Mouse (Mus musculus): ENCODE results near the gene Itga11.
A peak's percentile ranks its signal among the peaks of the same experiment; 100 is the strongest.
"Not testable (repeated sequence)": the region's sequence is repeated elsewhere in the genome, so short reads cannot be mapped to it uniquely, and the experiment has no call there.

Gene Itga11

DNA sequence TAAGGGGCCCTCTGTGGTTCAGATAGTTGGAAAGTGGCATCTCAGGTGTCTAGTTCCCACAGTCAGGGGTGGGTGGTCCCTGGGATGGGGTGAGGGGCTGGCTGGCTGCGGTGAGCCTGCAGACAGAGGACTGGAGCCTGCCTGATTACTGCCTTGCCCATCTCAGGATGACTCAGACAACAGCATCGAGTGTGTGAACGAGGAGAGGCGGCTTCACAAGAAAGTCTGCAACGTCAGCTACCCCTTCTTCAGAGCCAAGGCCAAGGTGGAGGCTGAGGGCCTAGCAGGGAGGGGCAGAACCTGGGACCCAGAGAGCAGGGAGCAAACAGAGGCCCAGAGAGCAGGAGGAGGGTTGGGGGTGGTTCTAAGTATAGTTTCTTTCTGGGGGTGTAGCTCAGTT lies 90.7 kb downstream of the Itga11 start:
- DNase-seq, result no peak

DNA sequence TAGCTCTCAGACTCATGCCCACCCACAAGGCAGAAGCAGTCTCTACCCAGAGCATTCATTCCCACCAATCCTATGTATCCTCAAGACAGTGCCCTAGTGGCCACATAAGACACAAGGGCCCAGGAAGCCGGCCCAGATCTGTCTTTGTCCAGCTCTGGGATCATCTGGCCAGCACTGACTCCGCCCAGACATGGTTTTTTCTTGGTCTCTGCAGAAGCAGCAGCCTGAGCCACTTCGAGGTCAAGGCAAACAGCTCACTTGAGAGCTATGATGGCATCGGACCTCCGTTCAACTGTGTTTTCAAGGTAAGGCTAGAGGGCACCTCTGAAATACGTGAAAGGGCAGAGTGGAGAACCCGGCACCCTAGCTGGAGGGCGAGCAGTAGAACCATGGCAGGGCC lies 95.1 kb downstream of the Itga11 start:
- no peak for DNase-seq

DNA sequence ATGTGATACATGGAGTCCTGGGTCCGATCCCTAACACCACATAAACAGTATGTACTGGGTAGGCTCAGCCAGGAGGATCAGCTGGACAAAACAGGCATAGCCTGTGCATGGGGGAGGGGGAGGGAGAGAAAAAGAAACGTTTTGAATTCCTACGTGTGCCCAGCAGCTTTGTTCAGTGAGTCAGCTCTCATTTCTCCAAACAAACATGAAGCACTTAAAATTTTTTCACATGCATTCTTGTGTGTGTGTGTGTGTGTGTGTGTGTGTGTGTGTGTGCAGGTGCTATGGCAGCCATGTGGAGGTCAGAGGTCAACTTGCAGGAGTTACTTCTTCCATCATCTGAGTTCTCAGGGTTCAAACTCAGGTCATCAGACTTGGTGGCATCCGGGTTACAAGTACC lies 97.8 kb downstream of the Itga11 start:
- no peak for DNase-seq

DNA sequence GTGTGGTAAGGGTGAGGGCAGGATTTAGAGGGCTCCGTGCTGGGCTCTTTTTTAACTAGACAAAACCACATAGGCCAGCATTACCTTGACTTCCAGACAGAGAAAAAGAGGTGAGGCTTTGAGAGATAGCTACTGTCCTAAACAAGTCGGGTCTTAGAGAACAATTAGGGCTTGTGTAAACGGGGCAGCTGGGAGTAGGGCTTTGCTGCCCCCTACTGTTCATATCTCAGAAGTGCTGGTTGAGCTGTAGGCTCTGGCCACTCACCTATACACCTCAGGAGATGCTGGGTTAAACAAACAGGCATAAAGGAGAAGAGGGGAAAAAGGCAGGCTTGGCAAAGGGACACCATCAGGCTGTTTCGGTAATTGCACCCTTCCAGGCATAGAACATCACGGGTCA lies 99.8 kb downstream of the Itga11 start:
- peak; percentile 61 for DNase-seq

DNA sequence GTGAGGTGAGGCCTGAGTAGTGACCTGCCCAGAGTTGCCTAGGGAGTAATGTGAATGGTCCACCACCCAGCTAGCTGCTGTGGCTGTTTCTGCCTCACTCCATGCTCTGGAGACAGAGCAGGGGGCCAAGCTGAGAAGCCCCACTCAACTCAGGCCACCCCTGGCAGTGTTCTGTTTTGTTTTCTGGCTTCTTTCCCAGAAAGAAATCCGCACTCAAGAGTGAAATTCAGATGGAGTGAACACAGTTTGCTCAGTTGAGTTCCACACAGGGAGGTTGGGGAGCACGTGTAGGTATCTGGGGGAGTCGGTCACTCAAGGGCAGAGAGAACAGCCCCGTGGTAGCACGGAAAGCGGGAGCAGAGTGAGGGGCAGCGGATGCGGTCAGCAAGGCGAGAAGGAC lies 101.1 kb downstream of the Itga11 start:
- no peak for DNase-seq

DNA sequence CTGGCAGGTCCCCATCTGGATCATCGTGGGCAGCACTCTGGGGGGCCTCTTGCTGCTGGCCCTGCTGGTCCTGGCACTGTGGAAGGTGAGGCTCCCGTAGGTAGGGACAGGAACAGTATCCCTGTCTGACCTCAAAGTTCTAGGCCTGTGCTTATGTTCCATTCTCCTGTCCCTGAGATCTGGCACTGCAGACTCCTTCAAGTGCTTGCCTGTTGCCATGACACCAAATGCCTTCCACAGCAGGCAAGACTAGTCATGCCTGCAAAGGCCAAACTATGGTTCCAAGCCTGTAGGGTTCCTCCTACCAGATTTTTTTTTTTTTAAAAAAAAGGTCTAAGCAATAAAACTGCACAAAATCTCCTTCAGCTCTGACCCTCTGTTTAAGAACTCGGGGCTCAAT lies 104.3 kb downstream of the Itga11 start:
- DNase-seq, result no peak

DNA sequence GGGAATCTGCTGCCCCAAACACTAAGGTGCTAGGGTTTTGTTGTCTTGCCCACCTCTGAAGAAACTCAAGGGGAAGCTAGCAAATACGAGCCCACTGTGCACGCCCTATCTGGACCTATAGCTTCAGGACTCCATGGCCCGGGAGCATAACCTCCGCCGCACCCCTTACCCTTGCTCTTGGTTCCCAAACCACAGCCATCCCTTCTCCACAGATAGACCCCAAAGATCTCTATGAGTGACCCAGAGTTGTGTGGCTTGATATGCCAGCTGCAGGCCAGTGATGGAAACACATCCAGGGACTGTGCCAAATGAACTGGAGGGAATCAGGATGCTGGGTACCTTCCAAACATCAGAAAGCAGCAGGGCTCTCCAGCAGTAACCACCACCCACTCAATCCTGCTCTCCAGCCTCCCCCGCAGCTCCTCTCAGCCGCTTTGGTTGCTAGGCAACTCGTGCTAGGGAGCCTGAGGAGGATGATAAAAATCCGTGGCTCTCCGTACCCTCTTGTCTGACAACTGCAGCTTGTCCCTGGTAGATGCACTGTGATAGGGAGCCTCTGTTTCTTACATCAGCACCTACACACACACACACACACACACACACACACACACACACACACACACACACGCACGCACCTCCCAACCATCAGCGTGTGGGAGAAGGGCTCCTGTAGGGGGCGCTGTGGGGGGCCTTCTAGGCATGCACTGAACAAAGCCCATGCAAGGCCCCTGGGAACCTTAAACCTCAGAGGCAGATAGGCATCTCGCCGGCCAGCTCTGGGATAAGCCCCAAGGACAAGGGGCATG lies 105.6 kb downstream of the Itga11 start:
- DNase-seq, result no peak

DNA sequence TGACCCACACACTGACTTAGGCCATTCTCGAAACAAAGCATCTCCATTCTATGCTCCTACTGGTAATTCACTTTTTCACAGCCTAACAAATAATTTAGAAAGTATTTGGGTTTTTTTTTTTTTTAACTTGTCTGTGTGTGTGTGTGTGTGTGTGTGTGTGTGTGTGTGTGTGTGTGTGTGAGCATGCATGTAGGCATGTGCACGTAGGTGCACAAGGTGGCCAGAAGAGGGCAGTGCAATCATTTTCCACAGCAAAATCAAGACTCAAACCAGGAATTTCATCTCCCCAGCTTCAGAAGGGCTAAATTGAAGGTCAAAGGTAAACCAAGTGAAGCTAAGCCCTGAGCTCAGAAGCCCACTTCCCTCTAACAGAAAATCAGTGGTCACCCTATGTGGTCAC lies 106.6 kb downstream of the Itga11 start:
- DNase-seq, result no peak

DNA sequence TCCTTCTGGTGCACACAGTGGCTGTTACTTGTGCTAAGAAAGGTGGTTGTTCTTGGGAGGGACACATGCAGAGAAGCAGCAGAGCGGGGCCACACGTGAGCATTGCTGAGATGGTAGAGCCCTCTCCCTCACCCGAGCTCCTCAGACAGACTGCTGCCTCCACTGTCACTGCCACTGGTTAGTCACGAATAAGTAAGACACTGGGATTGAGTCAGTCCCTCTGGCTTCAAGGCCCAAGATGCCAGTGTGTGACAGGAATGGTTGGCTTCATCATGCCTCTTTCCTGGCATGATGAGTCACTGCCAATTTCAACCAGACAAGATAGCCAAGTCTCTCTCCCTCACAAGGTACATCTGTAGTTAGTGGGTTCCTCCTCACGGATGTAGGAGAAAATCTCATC lies 109.1 kb downstream of the Itga11 start:
- DNase-seq, result no peak

DNA sequence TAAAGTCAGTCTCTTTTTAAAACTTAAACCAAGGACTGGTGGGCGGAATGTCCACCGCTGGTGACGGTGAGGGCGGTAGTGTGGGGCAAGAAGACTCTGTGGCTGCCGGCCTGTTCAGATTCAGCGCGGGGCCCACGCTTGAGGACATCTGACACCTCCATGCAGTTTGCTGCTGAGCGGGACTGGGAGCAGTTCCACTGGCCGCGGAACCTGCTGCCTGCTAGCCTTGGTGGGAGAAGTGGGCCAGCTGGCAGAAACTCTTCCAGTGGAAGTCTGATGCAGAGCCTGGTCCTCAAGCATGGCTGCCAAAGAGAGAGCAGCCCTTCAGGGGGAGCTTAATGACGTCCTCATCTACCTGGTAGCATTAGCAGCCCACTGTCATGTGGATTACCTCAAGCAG lies 112.2 kb downstream of the Itga11 start:
- no peak for DNase-seq

DNA sequence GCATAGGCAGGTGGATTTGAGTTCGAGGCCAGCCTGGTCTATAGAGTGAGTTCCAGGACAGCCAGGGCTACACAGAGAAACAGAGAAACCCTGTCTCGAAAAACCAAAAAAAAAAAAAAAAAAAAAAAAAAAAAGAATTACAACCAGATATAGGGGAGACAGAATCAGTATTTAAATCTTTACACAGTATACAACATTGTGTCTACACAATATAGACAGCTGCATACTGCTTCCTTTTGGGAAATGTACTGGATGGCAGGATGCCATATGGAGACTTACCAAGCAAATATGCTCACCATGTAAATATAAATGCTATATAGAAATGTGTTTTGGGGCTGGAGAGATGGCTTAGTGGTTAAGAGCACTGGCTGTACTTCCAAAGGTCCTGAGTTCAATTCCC lies 121.6 kb downstream of the Itga11 start:
- DNase-seq, result not testable (repeated sequence)

DNA sequence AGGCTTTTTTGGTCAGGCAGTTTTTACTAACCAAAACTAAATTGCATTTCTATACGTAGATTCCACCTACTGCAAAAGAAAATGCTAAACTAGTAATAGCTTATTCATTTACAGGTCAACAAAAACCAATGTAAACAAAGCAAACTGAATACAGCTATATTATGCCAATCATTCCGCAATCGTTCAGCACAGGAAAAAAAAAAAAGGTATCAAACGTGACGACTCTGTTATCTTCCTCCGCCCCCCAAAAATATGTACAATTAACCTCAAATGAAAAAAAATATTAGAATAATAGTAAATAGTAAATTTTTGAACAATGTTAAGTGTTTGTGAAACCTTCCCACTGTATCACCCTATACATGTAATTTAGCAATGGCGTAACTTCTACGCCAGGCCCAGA lies 132.5 kb downstream of the Itga11 start:
- no peak for DNase-seq

DNA sequence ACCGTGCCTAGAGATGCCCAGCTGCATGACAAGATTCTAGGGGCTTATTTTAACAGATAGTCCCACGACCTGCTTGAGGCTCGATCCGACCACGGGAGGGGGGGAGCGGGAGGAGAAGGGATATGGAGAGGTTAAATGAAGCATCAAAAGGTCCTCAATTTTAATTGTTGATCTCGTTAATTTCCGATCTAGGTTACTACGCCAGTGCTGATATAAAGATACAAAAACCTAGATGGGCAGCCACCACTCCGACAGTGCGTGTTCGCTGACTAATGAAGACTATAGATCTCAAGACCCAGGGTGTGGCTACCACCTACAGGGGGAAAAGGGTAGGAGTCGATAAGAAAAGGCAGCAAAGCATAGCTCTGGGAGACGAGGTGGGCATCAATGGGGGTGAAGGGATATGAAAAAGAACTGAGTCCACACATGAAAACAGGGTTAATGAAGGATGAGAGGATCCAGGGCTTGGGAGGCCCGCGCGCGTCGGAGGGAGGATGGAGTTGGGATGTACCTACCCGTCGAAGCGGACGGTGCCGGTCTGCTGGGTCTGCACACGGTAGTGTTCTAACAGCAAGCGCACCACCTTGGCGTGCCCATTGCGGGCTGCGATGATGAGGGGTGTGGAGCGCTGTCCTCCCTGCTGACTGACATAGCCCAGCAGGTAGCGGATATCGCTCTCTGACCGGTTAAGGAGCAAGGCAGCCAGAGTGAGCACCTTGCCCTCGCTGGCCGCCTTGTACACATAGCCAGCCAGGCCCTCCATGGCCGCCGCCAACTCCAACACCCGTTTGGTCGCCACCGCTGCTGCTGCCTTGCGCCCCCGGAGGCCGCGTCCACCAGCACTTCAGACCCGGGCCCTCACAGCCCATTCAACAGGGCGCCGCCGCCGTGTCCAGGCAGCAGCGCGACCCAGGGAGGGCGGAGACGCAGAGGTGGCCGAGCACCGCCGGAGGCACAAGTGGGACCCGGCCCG lies 133.2 kb downstream of the Itga11 start:
- no peak for DNase-seq

DNA sequence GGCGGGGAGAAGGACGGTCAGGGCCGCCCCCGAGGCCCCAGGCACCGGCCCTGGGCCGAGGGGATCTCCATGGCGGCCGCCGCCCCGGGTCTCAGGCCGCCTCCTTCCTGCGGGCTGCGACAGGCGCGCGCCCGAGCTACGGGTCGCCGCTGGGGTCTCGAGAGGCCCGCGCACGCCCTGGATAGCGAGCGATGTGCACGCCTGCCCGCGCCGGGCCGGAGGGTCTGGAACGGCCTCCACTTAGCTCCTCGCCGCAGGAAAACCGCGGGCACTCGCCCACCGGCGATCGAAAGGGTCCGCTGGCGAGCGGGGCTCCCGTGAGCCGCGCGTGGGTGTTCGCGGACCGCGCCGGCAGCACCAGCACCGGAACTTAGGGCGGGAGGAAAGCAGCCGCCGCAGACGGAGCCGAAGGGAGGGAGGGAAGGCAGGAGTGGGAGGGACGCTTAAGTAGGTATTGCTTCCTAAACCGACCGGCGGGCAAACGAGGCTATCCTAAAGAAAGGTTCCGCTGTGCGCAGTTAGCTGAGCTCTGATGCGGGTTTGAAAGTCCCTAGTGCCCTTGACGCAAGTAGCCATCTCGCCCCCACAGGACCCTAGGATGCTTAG lies 134.0 kb downstream of the Itga11 start, which contains the start of gene Fem1b:
Fem1b (minus strand) TSS at position 419 of the 606 bp plus-strand sequence.
- DNase-seq, result peak; percentile 91

DNA sequence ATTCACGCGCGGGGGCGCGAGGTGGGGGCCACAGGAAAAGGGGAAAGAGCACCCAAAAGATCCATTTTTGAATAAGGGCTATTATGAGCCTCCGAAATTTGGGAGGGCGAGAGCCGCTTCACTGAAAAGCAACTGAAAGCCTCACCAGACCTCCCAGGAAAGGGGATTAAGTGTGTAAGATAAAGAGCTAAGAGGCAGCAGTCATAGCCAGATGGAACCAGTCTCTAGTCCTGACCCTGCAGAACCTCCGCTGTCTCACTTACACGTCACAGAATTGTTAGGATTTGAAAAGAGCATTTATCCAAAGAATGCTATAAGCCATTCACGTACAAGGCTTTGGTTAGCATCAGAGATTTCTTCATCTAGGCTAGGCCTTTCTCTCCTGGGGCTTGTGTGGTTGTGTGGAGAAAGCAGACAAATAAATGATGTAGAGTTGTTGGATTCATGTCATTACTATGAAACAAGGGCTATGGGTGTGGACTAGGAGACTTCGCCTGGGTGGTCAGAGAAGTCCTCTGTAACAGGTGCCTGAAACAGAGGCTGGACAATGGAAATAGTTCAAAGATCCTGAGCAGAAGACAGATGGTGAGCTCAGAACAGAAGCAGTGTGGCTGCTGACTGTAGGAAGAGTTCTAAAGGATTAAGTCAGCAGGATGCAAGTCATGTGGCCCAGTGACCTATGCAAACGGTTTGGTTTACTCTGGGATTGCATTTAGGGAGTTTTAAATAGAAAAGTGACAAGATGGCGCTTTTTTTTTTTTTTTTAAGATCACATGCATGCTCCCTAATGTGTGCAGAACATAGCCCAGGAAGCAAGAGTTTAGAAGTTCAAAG lies 134.8 kb downstream of the Itga11 start:
- DNase-seq, result no peak

DNA sequence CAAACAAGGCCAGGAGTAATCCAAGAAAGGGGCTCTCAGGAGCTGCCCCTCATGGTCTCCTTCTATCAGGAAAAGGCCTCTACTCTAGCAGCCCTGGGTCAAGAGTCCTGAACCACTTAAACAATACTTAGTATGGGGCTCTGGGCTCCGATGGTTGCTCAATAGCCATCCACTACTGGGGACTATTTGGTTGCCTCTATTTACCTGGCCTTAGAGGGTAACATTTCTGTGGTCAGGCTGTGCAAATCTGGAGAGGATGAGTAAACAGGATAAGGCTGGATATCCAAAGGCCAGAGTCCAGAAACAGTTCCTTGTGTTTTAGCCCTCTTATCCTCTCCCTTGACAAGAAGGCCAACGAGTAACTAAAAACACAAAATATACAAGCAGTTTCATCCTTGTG lies 137.1 kb downstream of the Itga11 start:
- no peak for DNase-seq

DNA sequence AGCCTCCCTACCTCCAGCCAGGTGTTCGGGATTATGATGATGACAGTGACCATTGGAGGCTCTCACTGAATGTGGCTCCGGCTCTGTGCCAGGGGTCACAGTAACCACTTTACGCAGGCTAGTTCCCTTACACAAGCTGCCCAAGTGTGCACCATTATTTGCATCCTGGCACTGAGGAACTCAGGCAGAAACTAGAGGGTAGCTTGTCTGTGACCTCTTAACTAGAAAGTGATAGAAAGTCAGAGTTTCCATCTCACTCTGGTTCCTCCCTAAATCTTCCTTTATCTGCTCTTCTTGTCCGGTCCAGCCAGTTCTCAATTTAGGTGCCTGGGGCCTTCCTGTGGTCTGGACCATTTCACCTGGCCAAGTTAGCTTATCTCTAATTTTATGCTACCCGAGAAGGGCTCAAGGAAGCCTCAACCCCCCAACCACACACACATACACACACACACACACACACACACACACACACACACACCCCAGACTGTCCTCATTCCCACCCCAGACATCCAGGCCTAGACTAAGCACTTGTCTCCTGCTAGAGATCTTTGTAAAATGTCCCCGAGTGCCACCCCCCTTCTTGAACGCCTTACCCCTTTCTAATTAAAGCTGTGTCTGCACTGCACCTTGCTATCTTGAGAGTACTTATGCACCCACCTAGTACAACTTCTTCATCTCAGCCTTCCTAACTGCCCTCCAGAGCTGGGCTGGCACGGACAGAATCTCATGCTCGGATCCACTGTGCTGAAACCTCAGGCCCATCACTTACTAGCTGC lies 138.9 kb downstream of the Itga11 start:
- no peak for DNase-seq

DNA sequence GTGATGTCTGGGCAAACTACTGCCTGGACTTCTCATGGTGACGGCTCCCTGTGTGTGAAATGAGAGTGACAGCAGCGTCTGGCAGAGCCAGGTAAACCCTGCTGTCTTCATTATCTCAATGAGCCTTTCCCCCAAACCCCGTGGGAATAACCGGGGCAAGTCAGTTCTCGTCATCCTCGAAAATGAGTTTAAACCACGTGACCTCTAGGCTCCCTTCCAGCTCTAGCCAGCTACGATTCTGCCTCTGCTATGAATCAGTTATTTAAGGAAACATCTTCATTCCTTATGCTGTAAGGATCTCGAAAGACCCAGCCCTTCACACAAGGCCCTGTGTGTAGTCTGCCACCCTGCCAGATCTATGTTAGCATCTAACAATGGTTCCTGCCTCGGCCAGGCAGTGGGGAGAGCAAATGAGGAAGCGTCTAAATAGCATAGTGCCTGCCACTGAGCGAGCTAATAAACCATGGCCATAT lies 139.5 kb downstream of the Itga11 start:
- no peak for DNase-seq

DNA sequence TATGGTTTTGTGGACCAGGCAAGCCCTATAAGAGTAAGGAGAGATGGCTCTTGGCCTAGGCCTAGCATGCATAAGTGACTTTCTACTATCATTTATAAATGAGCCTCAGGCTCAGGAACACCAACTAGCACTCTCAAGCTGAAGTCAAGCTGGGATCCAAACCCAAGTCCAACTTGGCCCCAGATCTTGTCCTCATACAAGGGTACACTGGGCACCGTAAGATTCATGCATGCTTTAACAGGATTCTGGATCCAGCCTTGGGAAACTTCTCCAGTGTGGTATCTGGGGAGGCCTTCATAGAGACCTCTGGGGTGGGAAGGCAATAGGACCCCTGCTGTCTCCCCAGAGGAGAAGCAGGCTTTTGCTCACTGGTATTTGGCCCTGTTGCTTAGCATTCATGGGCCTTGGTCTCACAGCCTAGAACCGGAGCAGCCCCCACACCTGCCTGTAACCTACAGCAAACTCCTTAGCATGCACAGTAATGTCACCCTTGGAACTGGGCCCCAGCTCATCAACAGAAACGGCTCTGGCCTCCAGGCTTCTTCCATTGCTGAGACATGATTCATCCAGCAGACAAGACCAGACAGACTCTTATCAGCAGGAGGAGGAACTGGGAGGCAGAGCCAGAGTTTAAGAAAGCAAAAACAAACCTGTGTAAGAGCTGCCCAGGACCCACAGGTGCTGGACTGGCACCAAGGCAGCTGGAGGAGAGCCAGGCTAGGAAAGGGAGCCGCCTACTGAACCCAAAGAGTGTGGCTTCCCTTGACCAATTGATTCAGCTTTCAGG lies 140.4 kb downstream of the Itga11 start:
- no peak for DNase-seq

DNA sequence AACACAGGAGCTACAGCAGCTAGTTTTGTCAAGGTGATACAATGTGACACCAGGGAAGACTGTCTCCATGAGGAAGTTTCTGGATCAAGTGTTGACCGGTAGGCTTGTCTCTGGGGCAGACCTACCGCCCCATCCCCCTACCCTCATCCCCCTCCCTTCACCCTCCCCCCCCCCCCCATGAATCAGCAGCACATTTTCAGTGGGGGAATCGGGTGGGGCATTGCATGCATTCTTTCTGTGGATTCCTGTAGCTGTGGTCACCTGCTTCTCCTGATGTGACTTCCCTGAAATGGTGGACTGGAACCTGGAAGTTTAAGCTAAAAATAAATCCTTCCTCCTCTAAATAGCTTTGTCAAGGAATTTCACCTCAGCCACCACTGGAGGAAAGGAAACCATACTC lies 141.9 kb downstream of the Itga11 start:
- no peak for DNase-seq

DNA sequence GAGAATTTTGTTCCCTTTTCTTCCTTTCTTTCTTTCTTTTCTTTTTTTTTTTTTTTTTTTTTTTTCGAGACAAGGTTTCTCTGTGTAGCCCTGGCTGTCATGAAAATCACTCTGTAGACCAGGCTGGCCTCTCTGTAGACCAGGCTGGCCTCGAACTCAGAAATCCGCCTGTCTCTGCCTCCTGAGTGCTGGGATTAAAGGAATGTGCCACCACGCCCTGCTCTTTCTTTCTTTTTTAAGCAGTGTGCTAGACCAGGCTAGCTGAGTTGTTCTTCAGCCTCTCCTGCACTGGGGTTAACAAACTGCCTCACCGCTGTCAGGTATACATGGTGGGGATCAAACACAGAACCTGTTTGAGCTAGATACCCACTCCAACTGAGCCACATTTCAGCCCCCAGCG lies 142.3 kb downstream of the Itga11 start:
- not testable (repeated sequence) for DNase-seq

Data from cerebellum, adult 8-10 months (tissue).